Mouse (Mus musculus) stomach, embryonic 15.5 days (tissue): Measurements from ENCODE around the gene B3galt1. TPM values are rescaled to one million over a fixed set of nuclear protein-coding genes. Genes with fewer than 3 reads are reported as not detected.

Experiments
- ATAC-seq: fragments of 200-750 bp; cut with Nextera tagmentation; 2 replicates; pipeline ENCODE4 v1.8.0; 2017; ENCODE audit warnings: low read depth, moderate number of reproducible peaks, moderate TSS enrichment; ENCODE audit not compliant: insufficient read depth, low FRiP score
- H3K27ac ChIP-seq: fragments of 300-500 bp; sonication (generic); 2 replicates; pipeline ENCODE4 v1.5.1; 2015; ENCODE audit warnings: mild to moderate bottlenecking, inconsistent platforms
- H3K27me3 ChIP-seq: fragments of 300-500 bp; sonication (generic); replicated peaks from 2 replicates; pipeline ENCODE4 v1.6.1; 2015; ENCODE audit warnings: inconsistent platforms
- H3K36me3 ChIP-seq: fragments of 300-500 bp; sonication (generic); 2 replicates; pipeline ENCODE4 v1.6.1; 2015; ENCODE audit warnings: inconsistent platforms
- H3K4me1 ChIP-seq: fragments of 300-500 bp; sonication (generic); 2 replicates; pipeline ENCODE4 v1.6.1; 2015; ENCODE audit warnings: inconsistent platforms
- H3K4me2 ChIP-seq: fragments of 300-500 bp; sonication (generic); 2 replicates; pipeline ENCODE4 v1.6.1; 2015; ENCODE audit warnings: mild to moderate bottlenecking, inconsistent platforms
- H3K4me3 ChIP-seq: fragments of 300-500 bp; sonication (generic); replicated peaks from 2 replicates; pipeline ENCODE4 v1.5.1; 2015; ENCODE audit warnings: inconsistent platforms
- H3K9ac ChIP-seq: fragments of 300-500 bp; sonication (generic); 2 replicates; pipeline ENCODE4 v1.6.1; 2015; ENCODE audit warnings: inconsistent platforms
- H3K9me3 ChIP-seq: fragments of 300-500 bp; sonication (generic); 2 replicates; pipeline ENCODE4 v1.6.1; 2016; ENCODE audit warnings: inconsistent platforms
- WGBS: fragments of 180-500 bp; shearing (Covaris S2); methylation state at CpG from one replicate; pipeline ENCODE4 v1.1.7; 2015; 5-methylcytosine and 5-hydroxymethylcytosine counted together
- polyA plus RNA-seq: library from polyadenylated mRNA; unstranded; fragments of >200 nt; fragmentation: Nextera tagmentation; extraction: Ambion mirVana; gene quantifications from 2 replicates; pipeline ENCODE4 v1.2.1, GENCODE M21; 2015

B3galt1 gene
- polyA plus RNA-seq, 1 experiment from 2014 or later: 5.6 TPM

DNA sequence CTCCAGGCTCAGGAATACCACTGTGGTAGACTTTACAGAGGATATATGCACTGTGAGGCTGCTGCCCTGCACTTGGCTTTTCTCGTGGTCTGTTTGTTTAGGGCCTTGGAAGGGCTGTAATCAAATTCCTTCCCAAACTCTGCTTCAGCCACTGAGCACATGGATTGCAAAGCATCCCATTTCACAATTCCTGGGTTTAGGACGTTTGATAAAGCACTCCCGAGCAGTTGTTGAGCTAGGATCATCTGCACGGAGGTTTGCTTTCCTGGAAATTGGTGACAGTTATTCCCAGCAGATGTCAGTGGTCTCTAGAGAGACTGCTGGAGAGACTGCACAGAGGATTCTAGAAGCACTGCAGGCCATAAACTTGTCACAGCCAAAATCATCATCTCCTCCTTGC lies 520.4 kb downstream of the B3galt1 start:
- no peak for ATAC-seq
- Histone ChIP-seq H3K4me1 (no peaks in the 10 kb centered on the region), H3K4me2 (no peak overlapping the region), H3K9me3 (no peaks in the 10 kb centered on the region), H3K27ac (no peak overlapping the region), H3K36me3 (no peaks in the 10 kb centered on the region), H3K27me3 (no peaks in the 10 kb centered on the region), H3K4me3 (no peak overlapping the region), H3K9ac (no peak overlapping the region)
- WGBS: 53% methylated on average over 4 of the region's 4 CpGs

DNA sequence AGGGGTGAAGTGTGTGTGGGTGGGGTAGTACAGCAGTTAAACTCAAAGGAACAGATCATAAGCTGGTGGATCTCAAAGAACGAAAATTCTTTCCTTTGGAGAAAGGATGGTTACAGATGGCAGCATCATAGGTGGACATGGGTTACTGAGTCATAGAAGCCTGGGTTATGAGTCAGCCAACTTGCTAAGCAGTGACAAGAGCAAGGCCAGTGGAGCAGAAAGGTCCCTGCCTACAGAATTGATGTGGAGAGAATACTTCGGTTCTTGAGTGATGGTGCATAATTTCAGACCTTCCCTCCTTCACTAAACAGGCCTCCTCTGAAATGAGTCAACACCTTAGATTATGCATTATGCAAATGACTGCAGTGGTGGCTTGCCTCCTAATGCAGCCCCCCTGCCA lies 525.9 kb downstream of the B3galt1 start:
- H3K4me2 ChIP-seq: no peak overlapping the region
- no peaks in the 10 kb centered on the region for H3K27me3 ChIP-seq
- no peaks in the 10 kb centered on the region for H3K4me1 ChIP-seq
- H3K9ac ChIP-seq: no peak overlapping the region
- no peak overlapping the region for H3K4me3 ChIP-seq
- H3K9me3 ChIP-seq: no peaks in the 10 kb centered on the region
- H3K36me3 ChIP-seq: no peaks in the 10 kb centered on the region
- WGBS: 70% methylated on average over 2 of the region's 2 CpGs
- no peak overlapping the region for H3K27ac ChIP-seq
- no peak for ATAC-seq

GRCm38 (mm10) chr2:68104641-68105040 lies 539.0 kb downstream of the B3galt1 start:
- H3K9ac ChIP-seq: no peak overlapping the region
- H3K27ac ChIP-seq: no peak overlapping the region
- no peak for ATAC-seq
- H3K27me3 ChIP-seq: no peaks in the 10 kb centered on the region
- H3K4me1 ChIP-seq: no peaks in the 10 kb centered on the region
- H3K4me3 ChIP-seq: no peak overlapping the region
- no peaks in the 10 kb centered on the region for H3K36me3 ChIP-seq
- no peaks in the 10 kb centered on the region for H3K9me3 ChIP-seq
- no peak overlapping the region for H3K4me2 ChIP-seq
- WGBS: 70% methylated on average over 4 of the region's 4 CpGs

DNA sequence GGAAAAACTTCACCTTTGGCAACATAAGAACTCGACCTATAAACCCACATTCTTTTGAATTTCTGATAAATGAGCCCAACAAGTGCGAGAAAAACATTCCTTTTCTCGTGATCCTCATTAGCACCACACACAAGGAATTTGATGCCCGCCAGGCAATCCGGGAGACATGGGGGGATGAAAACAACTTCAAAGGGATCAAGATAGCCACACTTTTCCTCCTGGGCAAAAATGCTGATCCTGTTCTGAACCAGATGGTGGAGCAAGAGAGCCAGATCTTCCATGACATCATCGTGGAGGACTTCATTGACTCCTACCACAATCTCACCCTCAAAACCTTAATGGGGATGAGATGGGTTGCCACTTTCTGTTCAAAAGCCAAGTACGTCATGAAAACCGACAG lies 552.4 kb downstream of the B3galt1 start:
- Histone ChIP-seq H3K9me3 (no peaks in the 10 kb centered on the region), H3K4me1 (no peaks in the 10 kb centered on the region), H3K4me3 (no peak overlapping the region), H3K36me3 (no peaks in the 10 kb centered on the region), H3K27ac (no peak overlapping the region), H3K4me2 (no peak overlapping the region), H3K9ac (no peak overlapping the region), H3K27me3 (no peaks in the 10 kb centered on the region)
- WGBS: 72% methylated on average over 8 of the region's 8 CpGs
- no peak for ATAC-seq

DNA sequence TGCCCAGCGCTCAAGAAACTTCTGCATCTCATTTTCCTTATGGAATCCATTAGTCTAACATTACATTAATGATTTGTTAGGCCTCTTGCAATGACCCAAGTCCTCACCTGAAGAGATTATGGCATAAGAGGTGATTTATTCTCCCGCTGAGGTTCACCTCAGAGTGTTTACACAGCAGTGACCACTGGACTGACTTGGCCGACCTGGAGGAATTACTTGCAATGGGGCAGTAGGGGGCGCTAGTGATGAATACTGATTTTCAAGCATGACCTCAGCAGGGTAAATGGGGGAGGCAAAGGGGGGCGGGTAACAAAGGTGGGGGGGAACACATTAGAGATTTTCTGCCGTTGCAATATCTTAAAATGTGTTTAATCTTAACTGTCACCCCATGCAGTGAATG lies 559.1 kb downstream of the B3galt1 start:
- H3K4me1 ChIP-seq: no peaks in the 10 kb centered on the region
- H3K9me3 ChIP-seq: no peaks in the 10 kb centered on the region
- no peak for ATAC-seq
- H3K27ac ChIP-seq: no peak overlapping the region
- no peak overlapping the region for H3K4me2 ChIP-seq
- no peak overlapping the region for H3K4me3 ChIP-seq
- no peak overlapping the region for H3K9ac ChIP-seq
- 37% methylated on average over 6 of the region's 6 CpGs for WGBS
- no peaks in the 10 kb centered on the region for H3K27me3 ChIP-seq
- H3K36me3 ChIP-seq: no peaks in the 10 kb centered on the region

DNA sequence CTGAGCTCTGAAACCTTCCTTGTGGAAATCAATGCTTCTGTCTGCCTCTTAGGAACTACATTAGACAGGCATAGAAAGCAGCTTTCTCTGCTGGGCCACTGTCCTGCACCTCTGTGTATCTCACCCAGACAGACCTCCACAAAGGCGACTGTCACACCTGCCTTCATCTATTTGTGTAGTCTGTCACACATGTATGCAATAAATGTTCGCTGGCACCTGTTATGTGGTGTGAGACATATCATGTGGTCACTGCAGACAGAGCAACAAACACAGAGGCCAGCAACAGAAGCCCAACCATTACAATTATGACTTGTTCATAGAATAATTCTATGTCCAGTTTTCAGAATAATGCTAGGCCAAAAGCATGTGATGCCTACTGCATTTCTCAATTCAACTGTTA lies 575.4 kb downstream of the B3galt1 start:
- no peak for ATAC-seq
- H3K4me1 ChIP-seq: no peaks in the 10 kb centered on the region
- WGBS: 80% methylated on average over 2 of the region's 2 CpGs
- no peak overlapping the region for H3K9ac ChIP-seq
- H3K4me3 ChIP-seq: no peak overlapping the region
- no peak overlapping the region for H3K4me2 ChIP-seq
- no peak overlapping the region for H3K27ac ChIP-seq
- H3K36me3 ChIP-seq: no peaks in the 10 kb centered on the region
- H3K9me3 ChIP-seq: no peaks in the 10 kb centered on the region
- no peaks in the 10 kb centered on the region for H3K27me3 ChIP-seq

DNA sequence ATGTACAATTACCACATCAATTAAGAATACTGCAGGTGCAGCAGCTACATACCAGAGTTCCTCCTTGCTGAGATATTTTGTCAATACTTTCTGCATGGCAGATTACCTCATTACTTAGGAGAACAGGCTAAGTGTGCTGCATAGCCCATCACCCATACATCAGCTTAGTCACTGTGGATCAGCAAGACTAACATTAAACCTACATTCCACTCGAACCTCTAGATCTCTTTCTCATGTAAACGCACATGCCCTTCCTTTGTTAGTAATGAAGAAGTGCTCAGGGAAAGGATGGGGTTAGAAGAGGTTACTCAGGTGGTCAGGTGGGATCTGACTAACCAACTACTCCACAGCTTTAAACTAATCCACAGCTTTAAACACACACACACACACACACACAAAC lies 577.6 kb downstream of the B3galt1 start:
- H3K4me3 ChIP-seq: no peak overlapping the region
- no peaks in the 10 kb centered on the region for H3K36me3 ChIP-seq
- no peak for ATAC-seq
- no peaks in the 10 kb centered on the region for H3K4me1 ChIP-seq
- no peak overlapping the region for H3K27ac ChIP-seq
- H3K9me3 ChIP-seq: no peaks in the 10 kb centered on the region
- no peak overlapping the region for H3K9ac ChIP-seq
- WGBS: 52% methylated on average over 2 of the region's 2 CpGs
- no peaks in the 10 kb centered on the region for H3K27me3 ChIP-seq
- no peak overlapping the region for H3K4me2 ChIP-seq

- Histone ChIP-seq H3K4me2 (no peak overlapping the region), H3K9ac (no peak overlapping the region), H3K36me3 (no peaks in the 10 kb centered on the region), H3K27ac (no peak overlapping the region), H3K9me3 (no peaks in the 10 kb centered on the region), H3K27me3 (no peaks in the 10 kb centered on the region), H3K4me3 (no peak overlapping the region), H3K4me1 (no peaks in the 10 kb centered on the region)
- 91% methylated on average over 5 of the region's 5 CpGs for WGBS
- ATAC-seq: no peak
Measured at GRCm38 (mm10) chr2:68159751-68160150, 594.1 kb downstream of the B3galt1 start.

DNA sequence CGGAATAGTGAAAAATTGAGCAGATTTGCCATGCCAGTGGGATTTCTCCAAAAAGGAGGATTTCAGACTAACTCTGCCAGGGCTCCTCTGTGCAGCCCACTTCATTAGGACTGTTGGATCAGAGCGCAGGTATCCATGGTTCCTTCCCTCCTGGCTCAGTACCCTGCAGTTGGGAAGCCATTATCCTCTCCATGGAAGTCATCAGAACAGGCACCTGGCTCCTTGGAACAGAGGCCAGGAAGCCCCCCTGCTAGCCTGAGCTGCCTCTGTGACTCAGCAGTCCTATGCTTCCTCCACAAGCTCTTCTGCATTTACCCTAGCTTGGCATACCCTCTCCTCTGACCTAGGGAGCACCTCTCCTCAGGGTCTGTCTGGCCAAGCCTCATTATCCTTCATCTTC lies 594.9 kb downstream of the B3galt1 start:
- 91% methylated on average over 2 of the region's 2 CpGs for WGBS
- Histone ChIP-seq H3K4me3 (no peak overlapping the region), H3K27ac (no peak overlapping the region), H3K4me1 (no peaks in the 10 kb centered on the region), H3K4me2 (no peak overlapping the region), H3K36me3 (no peaks in the 10 kb centered on the region), H3K9ac (no peak overlapping the region), H3K9me3 (no peaks in the 10 kb centered on the region), H3K27me3 (no peaks in the 10 kb centered on the region)
- no peak for ATAC-seq

DNA sequence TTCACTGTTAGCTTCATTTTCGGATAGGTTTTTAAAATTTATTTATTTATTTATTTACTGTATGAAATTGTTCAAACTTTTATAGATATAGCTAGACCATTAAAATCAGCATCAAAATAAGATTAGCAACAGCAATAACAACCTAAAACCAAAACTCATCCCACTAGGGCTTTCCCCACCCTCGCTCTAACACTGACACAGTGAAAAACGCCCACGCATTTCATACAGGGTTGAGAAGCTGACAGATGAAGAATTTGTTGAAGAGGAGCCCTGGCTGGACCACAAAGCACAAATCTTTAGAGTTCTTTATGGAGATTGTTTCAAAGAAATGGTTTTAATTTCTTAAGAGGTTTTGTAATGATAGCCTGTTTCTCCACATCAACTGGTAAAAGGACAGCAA lies 596.3 kb downstream of the B3galt1 start:
- ATAC-seq: no peak
- no peak overlapping the region for H3K4me3 ChIP-seq
- WGBS: 81% methylated on average over 4 of the region's 4 CpGs
- H3K9me3 ChIP-seq: no peaks in the 10 kb centered on the region
- H3K36me3 ChIP-seq: no peaks in the 10 kb centered on the region
- H3K4me2 ChIP-seq: no peak overlapping the region
- H3K9ac ChIP-seq: no peak overlapping the region
- no peak overlapping the region for H3K27ac ChIP-seq
- H3K4me1 ChIP-seq: no peaks in the 10 kb centered on the region
- no peaks in the 10 kb centered on the region for H3K27me3 ChIP-seq

DNA sequence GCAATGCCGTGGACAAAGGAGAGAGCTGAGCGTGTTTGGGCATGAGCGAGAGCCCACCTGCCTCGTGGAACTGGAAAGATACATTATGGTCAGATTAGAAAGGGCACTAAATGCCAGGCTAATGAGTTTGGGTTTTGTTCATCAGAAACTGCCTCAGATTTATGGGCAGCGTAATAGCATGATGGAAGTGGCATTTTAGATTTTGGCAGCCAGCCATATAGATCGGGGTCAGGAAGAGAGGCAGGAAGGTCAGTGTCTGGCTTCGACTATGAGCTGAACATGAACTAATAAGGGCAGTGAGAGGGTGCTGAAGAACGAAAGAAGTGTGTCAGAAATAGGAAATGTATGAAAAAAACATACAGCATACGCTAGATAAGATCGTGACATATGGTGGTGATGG lies 605.6 kb downstream of the B3galt1 start:
- no peaks in the 10 kb centered on the region for H3K4me1 ChIP-seq
- no peak overlapping the region for H3K27ac ChIP-seq
- WGBS: 63% methylated on average over 10 of the region's 10 CpGs
- no peaks in the 10 kb centered on the region for H3K36me3 ChIP-seq
- H3K4me3 ChIP-seq: no peak overlapping the region
- H3K4me2 ChIP-seq: no peak overlapping the region
- no peaks in the 10 kb centered on the region for H3K9me3 ChIP-seq
- no peaks in the 10 kb centered on the region for H3K27me3 ChIP-seq
- ATAC-seq: no peak
- H3K9ac ChIP-seq: no peak overlapping the region
